Mouse (Mus musculus) frontal cortex, postnatal 10 days (tissue): ENCODE data around the gene Sepsecs.

Source experiments
- DNase-seq, 2 experiments: peaks; one replicate each; pipeline ENCODE4 v3.0.0; 2022; ENCODE audit warnings: low spot score in 2 of 2, mixed read lengths in 1 of 2

Sepsecs gene

DNA sequence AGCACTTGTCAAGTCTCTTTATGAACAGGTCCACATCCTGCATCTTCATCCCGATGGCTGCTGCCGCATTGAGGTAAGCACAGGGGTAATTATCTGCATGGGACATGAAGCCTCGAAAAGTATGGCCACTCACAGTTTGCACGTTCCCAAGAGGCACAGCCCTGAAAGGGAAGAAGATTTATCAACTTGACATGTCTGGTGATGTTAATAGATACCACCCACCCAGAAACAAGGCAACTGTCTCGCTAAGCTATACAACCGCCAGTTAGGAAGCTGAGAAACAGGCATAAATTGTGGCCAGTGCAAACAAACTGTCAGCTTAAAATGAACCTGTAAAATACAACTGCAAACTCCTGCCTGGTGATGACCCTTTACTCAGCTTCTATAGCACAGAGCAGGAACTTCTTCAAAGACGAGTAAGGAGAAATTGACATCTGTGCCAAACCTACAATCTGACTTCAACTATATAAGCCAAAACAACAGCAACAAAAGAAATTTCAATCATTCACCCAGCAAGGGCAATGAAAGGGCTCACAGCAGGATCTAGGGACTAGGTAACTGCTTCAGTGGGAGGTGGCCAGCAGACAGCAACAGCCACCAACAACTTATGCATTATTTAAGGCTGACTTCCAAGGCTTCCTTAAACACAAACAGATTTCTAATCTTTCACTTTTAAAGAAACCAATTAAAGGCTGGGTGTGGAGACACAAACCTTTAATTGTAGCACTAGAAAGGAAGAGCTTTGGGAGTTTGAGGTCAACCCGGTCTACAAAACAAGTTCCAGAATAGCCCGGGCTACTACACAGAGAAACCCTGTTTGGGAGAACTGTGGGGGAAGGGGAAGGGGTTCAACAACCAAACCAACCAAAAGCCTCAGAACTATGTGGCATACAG, 25.3 kb downstream of the Sepsecs start:
- no peak for DNase-seq

DNA sequence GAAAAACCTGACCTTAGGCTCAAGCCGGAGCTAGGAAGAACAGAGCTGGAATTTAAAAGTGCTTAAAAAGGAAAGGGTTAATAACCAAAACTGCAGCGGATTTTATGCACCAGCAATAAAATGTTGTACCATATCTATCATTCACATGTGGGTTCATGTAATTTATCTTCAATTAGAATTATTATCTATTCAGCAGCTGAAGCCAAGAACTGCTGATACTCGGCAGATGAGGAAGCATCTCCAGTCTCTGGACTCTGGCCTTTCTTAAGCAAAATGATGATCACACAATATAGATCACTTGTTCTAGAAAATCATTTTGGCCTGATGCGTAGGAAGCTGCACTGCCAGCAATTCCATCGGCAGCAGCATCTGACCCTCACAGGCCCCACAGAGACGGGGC, 27.8 kb downstream of the Sepsecs start:
- DNase-seq: no peak

DNA sequence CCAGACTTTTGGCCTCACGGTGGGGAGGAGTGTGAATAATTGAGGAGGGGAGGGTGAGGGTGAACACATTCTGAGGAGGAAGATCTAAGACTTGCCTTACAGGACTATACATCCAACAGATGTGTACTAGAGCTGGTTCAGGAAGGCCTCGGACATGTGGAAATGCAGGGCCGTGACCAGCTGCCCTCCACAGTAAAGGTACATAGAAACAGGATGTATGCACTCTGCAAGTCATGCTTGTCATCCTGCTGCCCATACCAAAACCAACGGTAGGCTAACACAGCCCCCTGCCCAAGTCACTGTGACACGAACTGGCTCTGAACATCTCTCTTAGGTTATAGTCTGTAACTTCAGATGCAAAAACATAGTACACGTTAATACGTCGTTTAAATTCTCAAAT, 30.6 kb downstream of the Sepsecs start:
- DNase-seq: no peak

DNA sequence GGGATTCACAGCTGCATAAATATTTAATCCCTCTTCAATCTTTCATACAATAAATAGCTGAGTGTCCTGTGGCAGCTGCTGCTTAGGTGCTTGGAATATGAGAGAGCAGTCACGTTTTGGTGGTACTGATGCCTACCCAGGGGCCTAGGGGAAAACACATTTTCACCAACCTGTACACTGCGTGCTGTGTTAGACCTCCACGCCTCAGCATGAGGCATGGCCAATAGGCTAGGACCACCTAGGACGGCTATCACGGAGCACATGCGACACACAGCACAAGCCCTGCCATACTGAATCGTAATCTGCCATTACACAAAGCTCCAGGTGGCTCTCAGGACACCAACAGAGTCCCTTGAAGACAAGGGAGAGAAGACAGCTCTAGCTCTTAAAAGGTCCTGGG, 31.5 kb downstream of the Sepsecs start:
- DNase-seq: no peak

DNA sequence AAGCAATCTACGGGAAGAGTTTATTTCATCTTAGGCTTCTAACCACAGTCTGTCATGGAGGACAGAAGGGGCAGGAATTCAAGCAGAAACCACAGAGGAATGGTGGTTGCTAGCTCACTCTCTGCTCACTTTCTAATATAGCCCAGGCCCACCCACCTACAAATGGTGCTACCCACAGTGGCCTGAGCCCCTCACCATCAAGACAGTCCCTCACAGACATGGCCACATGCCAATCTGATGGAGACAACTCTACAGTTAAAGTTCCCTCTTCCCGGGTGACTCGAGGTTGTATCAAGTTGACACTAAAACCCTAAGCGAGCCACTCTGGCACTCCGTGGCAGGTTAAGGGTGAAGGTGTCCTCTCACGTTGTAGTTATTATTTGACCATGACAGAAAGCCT, 32.6 kb downstream of the Sepsecs start:
- DNase-seq: no peak

DNA sequence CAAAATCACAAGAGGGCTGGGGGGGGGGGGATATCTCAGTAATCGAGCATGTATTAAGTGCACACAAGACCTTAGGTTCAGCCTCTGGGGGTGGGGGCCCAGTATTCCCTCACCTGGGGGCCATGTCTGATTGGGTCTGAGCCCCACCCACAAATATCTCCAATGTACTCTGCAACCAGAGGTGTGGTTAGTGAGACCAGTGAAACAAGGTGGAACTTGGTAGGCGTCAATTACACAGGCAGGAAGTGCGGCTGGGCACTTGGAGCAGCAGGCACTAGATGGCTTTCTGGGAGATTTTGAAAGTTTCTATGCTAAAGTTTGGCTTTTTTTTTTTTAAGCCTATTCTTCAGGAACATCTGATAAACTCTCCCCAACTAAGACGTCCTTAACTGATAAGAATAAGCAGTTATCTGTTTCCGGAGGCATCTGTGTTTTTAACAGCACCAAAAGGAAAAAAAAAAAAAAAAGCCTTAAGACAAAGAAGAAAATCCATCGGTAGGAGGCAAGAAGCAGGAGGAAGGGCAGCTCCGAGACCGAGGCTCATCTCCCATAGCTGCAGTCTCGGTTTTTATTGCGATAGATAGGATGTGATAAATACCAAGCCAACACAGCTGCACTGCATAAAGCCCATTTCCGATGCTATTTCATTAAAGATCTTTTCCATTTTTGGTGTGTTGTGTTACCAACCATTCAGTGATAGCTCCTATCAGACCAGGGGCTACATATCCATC, 33.3 kb downstream of the Sepsecs start:
- no peak for DNase-seq

DNA sequence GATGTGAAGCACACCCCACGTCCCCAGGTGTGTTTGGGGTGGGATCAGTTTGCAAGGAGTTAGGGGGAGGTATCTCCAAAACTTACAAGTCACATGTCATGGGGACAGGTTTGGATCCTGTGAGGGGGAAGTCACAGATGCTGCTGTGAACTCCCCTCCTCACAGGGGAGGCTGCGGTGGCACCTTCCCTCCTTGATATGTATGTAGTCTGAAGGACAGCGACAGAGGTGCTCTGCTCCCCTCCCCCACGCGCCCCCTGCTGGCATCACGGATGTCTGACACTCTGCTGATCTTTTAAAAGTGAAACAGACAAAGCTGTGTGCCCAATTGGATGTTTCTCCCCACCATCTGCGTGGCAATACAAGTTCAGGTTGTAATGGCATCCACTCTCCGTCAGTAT, 35.5 kb downstream of the Sepsecs start:
- DNase-seq: no peak

DNA sequence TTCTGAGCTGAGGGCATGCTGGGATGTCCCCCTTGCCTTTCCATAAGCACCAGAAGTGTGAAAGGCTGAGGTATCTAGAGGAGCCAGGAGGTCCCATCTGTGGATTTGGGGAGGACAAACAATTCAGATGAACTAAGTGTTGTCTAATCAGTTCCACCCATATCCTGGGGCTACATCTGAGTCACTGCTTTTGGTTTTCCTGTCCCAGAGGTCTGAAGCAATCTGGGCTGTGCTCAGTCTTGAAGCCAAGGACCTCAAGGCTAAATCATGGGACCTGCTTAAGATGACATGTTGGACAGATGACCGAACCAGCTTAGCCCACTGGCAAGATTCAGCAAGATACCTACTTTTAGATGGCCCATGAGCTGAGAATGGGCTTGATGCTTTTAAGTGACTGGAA, 39.0 kb downstream of the Sepsecs start:
- no peak for DNase-seq

DNA sequence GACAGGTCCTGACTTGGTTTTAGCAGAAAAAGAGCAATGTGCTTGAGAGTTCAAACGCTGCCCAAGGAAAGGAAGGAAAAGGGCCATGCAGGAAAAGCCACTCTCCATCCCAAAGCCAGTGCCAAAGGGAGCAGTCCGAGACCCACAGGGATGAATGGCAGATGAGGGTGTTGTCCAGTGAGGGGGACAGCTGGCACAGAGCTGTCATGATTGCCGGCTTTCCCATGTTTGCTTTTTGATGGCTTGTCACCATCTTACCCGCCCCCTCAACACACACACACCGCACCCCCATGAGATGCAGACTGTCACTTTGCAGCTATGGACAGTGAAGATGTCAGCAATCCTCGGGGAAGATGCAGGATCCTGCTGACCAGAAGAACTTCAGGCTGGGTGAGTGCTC, 40.3 kb downstream of the Sepsecs start:
- no peak for DNase-seq

DNA sequence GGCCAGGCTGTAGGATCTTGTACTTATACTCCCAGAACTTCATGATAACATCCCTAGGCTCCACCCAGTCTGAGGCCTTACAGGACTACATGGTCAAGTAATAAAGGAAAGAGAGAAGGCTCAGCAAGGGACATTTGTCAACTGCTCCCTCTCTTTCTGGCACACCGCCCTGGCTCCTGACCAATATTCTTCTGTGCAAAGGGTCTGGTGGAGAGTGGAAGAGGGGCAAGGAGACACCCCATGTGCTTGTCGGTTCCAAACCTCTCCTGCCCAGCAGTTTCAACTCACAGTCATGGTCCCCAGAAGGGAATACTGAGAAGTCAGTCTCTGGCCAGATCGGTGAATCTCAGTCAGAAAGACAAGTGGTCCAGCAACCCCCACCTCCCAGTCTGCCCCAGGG, 40.7 kb downstream of the Sepsecs start:
- DNase-seq: no peak

DNA sequence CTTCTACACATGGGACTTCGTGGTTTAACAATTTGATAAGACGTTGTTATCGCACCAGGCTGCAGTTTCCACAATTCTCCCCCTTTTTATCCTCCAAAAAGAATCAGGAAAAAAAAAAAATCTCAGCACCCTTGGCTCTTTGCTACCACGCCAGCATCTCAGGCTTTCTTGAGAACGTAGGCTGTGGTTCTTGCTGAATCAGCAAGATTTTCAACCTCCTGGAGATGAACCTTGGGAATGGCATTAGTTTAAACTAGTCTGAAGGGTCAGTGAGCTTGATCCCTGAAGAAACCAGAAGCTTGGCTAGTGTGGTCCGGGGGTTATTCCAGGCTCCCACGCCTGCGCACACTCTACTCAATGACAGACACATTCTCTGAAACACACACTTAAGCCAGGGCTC, 41.8 kb downstream of the Sepsecs start:
- DNase-seq: no peak

DNA sequence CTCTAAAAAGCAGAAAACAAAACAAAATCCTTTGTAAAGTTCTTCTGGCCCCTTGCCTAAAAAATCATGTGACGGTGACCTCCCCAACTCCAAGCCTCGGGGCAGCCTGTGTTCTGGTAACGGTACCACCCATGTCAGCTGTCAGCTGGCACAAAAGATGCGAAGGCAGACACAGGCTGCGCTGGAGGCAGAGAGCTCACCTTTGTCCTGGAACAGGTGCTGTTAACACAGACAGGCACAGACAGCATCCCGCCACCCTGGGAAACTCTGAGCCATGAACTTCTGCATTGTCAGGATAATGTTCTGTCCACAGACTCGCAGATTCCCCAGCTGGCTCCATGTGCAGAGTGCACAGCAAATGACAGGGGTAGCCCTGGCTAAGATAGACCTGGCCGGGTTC, 43.4 kb downstream of the Sepsecs start:
- DNase-seq: no peak

DNA sequence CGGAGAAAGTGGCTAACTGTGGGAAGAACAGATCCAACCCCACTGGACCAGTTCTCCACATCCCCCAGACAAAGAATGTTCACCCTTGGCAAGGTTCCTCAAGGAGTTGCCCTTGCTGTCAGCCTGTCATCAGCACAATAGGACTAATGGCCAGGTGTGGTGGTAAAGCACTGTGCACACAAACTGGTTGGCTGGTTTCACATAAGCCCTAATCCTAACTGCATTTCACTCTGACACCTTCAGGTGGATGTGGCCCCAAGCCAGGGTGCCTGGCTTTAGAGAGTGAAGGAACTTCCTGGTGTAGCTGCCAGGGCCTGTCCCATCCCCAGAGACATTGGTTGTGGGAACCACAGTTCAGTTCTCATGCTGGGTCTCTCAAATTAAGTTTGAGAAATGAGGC, 44.6 kb downstream of the Sepsecs start:
- DNase-seq: no peak

DNA sequence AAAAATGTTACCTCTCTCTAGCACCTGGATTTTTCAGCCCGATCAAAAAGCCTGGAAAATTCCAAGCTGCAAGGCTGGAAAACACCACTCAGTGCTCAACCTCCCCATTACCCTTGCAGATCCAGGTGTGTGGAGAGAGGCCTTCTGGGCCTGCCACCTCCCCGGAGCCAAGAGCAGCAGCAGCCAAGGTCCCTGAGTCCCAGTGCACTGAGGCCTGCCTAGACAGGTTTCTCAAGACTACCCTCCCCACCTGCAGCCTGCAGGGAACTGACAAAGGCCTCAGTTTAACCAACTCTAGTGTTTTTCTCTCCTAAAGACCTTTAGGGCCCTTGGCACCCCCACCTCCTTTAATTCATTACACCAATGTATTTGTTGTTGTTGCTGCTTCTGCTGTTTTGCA, 46.4 kb downstream of the Sepsecs start:
- DNase-seq: no peak

DNA sequence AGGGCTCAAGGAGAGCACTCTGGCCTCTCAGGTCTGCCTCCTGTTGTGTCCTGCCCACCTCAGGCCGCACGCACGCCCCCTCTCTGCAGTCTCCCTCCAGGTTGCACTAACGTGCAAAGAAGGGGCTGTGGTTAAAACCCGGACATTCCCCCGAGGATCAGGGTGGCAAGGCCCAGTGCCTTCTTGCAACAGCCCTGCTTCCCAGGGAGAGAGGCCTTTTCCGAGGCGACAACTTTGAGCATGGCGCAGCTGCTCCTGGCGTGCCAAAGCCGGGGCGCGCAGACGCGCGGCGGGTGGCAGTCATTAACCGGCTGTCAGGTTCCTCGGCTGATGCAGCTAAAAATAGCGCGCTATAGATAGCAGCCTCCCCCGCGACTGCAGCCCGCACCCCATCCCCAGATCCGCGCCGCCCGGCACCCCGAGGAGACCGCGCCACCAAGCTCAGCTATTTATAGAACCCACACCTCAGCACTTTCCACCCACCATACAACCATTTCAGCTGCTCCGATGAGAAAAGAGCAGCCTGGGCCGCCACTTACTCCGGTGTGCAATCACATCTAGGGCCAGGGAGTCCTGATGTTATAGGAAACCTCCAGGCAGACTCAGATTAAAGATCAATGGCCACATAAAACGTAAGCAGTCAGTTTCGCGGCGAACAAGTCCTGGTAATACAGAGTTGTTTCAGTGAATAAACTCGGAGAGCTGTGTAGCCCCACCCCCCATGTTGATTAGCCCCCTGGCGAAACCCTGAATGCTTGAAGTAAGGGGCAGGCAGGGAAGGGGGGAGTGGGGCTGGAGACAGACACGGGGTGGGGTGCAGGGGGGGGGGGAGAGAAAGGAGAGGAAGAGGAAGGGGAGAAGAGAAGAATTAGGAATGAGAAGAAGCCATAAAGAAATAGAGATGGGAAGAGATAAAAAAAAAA, 50.9 kb downstream of the Sepsecs start:
- DNase-seq: peak; percentile 81 to 84

DNA sequence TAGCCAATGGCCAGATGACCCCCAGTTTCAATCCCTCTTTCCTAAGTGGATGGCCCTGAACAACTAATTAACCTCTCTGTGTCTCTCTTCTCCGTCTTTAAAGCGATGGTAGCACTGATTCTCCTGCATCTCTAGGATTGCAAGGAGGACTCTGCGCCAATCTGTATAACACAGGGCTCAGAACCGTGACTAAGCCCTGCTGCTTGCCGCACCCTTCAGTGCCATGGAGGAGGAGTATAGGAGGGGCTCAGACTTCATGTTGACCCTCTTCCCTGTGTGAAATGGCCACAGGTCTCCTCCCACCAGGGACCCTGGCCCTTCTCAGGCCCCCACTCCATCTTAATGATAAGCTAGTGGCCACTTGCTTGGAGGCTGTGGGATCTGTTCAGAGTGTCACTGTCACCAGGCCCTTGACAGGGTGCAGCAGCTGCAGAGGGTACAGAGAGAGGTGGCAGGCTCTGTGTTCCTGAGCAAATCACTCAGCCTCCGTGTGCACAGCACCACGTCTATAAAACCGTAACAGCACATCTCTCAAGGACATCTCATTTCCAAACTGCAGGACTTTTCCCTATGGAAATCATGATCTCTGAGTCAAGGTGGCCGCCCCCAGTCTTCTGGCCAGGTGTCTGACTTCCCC, 51.7 kb downstream of the Sepsecs start:
- DNase-seq: no peak

DNA sequence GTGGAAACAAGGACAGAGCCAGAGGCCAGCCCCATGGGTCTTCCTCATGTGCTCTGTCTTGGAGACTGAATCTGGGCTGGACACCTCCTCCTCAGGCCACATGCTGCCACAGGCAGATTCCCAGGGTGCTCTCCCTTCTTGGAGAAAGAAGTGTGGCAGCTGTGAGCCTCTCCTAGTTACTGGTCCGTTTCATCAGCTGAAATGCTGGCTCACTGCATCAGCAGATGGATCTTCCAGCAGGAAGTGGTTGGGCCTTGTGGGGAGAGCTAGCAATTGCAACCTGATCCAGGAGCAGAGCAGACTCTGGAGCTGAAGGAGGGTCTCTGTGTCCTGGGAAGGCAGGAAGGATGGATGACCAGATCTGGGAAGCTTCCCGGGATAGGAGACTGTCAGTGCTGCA, 53.0 kb downstream of the Sepsecs start:
- DNase-seq: peak; percentile 29 to 46

DNA sequence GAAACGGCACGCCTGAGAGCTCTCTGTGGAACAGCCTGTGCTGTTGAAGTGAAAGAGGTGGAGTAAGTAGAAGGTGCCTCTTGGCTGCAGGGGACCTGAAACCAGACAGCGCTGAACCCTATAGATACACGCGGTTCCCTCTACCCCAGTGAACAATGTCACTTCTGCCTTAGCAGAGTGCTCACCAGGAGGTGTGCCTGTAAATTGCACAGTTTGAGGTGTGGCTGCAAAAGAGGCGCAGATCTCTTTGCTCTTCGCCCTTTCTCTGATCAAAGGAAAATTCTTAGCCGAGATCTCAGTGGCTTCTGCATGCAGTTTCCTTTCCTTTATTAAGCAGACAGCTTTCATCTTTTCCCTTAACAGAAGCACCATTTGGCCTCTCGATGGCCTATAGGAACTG, 54.1 kb downstream of the Sepsecs start:
- DNase-seq: no peak

DNA sequence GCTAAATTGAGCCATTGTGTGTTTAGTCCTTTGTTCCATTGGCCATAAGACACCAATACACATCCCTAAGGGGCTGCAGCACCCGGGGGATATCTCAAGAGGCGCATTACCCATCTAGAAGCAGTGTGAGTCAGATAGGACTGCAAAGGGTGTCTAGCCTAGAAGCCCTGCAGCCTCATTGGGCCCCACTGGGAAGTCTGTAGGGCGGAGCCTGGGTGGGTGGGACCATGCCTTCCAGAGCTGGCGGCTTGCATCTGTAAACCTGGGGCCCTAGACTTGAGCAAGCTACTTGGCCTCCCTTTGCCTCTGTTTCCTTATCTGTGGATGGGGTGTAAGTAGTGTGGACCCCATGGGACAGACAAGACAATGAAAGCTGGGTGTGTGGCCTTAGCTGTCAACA, 54.8 kb downstream of the Sepsecs start:
- DNase-seq: no peak

DNA sequence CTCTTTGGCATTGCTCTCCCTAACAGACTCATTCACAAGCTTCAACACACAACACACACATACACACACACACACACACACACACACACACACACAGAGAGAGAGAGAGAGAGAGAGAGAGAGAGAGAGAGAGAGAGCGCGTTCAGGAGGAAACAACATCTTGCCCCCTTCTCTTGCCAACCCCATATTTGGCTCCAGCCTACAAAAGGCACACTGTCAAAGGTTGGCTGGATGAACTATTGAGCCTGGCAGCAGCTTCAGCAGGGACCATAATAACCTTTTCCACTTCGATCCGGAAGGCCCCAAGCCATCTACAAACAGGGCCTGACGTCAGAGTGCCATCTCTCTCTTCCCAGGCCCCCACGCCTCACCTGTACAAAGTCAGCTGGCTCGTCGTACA, 56.7 kb downstream of the Sepsecs start:
- DNase-seq: no peak

DNA sequence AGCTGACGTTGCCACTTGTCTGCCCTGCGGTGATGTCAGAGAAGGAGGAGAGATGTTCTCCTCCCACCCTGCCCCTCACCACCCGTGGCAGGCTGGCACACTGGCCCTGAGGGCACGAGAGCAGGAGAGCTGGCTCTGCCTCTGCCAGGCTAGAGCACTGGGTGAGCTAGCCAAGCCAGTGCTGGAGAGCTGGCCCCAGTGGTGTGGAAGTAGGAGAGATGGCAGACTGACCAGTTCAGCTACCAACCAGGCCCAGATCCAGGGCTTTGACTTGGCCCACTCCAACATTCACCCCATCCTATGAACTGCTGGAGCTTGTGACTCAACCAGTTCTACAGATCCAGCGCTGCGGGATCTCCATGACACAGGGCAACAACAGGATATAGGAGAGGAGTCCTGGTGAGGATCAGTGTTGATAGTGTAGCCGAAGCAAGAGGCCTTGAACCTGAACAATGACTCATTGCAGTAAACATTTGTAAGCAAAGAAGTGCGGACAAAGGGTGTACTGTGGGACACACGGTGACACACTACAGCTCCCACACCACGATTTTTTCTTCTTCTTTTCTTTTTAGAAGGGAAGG, 58.1 kb downstream of the Sepsecs start:
- DNase-seq: no peak
